Mouse (Mus musculus): ENCODE data around the gene Nfkbia.

The Nfkbia gene

GRCm38 (mm10) chr12:55490722-55491449, 1.6 kb downstream of the Nfkbia start:
- in situ Hi-C loops (cut with MboI; ENCODE audit: low sequenced_read_pairs) = no loop called here

- in situ Hi-C loops (cut with MboI; ENCODE audit: low sequenced_read_pairs) = no loop called here
These were observed 2.3 kb downstream of the Nfkbia start for GRCm38 (mm10) chr12:55489986-55490721.

GRCm38 (mm10) chr12:55488661-55489447, 3.6 kb downstream of the Nfkbia start:
- in situ Hi-C loops (cut with MboI; ENCODE audit: low sequenced_read_pairs) = no loop called here

- in situ Hi-C loops (cut with MboI; ENCODE audit: low sequenced_read_pairs) = no loop called here
These were observed 4.4 kb downstream of the Nfkbia start for GRCm38 (mm10) chr12:55487843-55488660.

- in situ Hi-C loops (cut with MboI; ENCODE audit: low sequenced_read_pairs) = no loop called here
These were observed 5.3 kb downstream of the Nfkbia start for GRCm38 (mm10) chr12:55486923-55487674.

GRCm38 (mm10) chr12:55484800-55485199, 7.6 kb downstream of the Nfkbia start:
- in situ Hi-C loops (cut with MboI; ENCODE audit: low sequenced_read_pairs) = no loop called here

GRCm38 (mm10) chr12:55484079-55484774, 8.2 kb downstream of the Nfkbia start:
- in situ Hi-C loops (cut with MboI; ENCODE audit: low sequenced_read_pairs) = no loop called here

GRCm38 (mm10) chr12:55483591-55483990, 8.9 kb downstream of the Nfkbia start:
- in situ Hi-C loops (cut with MboI; ENCODE audit: low sequenced_read_pairs) = no loop called here

GRCm38 (mm10) chr12:55482732-55483131, 9.7 kb downstream of the Nfkbia start:
- in situ Hi-C loops (cut with MboI; ENCODE audit: low sequenced_read_pairs) = no loop called here

GRCm38 (mm10) chr12:55481739-55482138, 10.7 kb downstream of the Nfkbia start:
- in situ Hi-C loops (cut with MboI; ENCODE audit: low sequenced_read_pairs) = no loop called here

GRCm38 (mm10) chr12:55480471-55481153, 11.8 kb downstream of the Nfkbia start:
- in situ Hi-C loops (cut with MboI; ENCODE audit: low sequenced_read_pairs) = no loop called here

- in situ Hi-C loops (cut with MboI; ENCODE audit: low sequenced_read_pairs) = no loop called here
These were observed 13.5 kb downstream of the Nfkbia start for GRCm38 (mm10) chr12:55478901-55479300.

- in situ Hi-C loops (cut with MboI; ENCODE audit: low sequenced_read_pairs) = no loop called here
These were observed 18.3 kb downstream of the Nfkbia start for GRCm38 (mm10) chr12:55474209-55474583.

GRCm38 (mm10) chr12:55473250-55474208, 18.9 kb downstream of the Nfkbia start:
- in situ Hi-C loops (cut with MboI; ENCODE audit: low sequenced_read_pairs) = no loop called here

- in situ Hi-C loops (cut with MboI; ENCODE audit: low sequenced_read_pairs) = no loop called here
These were observed 21.1 kb downstream of the Nfkbia start for GRCm38 (mm10) chr12:55471344-55471743.

- in situ Hi-C loops (cut with MboI; ENCODE audit: low sequenced_read_pairs) = no loop called here
These were observed 22.0 kb downstream of the Nfkbia start for GRCm38 (mm10) chr12:55470442-55470841.

GRCm38 (mm10) chr12:55467331-55468180, 24.9 kb downstream of the Nfkbia start:
- in situ Hi-C loops (cut with MboI; ENCODE audit: low sequenced_read_pairs) = no loop called here

All from CH12F3 (cell line).